Mouse (Mus musculus) forebrain, embryonic 11.5 days (tissue): ENCODE data around the gene Vcp. TPM values are rescaled to one million over a fixed set of nuclear protein-coding genes. Genes with fewer than 3 reads are reported as not detected.
"Not testable (repeated sequence)": the region's sequence is repeated elsewhere in the genome, so short reads cannot be mapped to it uniquely, and the experiment has no call there.

Source experiments
- ATAC-seq: fragments of 200-750 bp; cut with Nextera tagmentation; replicated peaks from 2 replicates; pipeline ENCODE4 v1.8.0; 2017; ENCODE audit warnings: moderate TSS enrichment; ENCODE audit not compliant: low FRiP score
- DNase-seq: peaks from one replicate; pipeline ENCODE4 v3.0.0-alpha.2; 2017; ENCODE audit warnings: low spot score
- H3K27ac ChIP-seq: fragments of 300-500 bp; sonication (generic); 2 replicates; pipeline ENCODE4 v1.5.1; 2014; ENCODE audit warnings: low read depth, low read length
- H3K27me3 ChIP-seq: fragments of 300-500 bp; sonication (generic); 2 replicates; pipeline ENCODE4 v1.6.1; 2014; ENCODE audit warnings: mild to moderate bottlenecking, low read length, mixed read lengths; ENCODE audit not compliant: control insufficient read depth, insufficient read depth
- H3K36me3 ChIP-seq: fragments of 300-500 bp; sonication (generic); 2 replicates; pipeline ENCODE4 v1.6.1; 2014; ENCODE audit warnings: mild to moderate bottlenecking, low read length, moderate library complexity, mixed read lengths; ENCODE audit not compliant: control insufficient read depth, insufficient read depth
- H3K4me1 ChIP-seq: fragments of 300-500 bp; sonication (generic); replicated peaks from 2 replicates; pipeline ENCODE4 v1.6.1; 2014; ENCODE audit warnings: low read length, mixed read lengths; ENCODE audit not compliant: control insufficient read depth, insufficient read depth
- H3K4me2 ChIP-seq: fragments of 300-500 bp; sonication (generic); 2 replicates; pipeline ENCODE4 v1.6.1; 2014; ENCODE audit warnings: low read depth, mild to moderate bottlenecking, low read length, moderate library complexity, mixed read lengths; ENCODE audit not compliant: severe bottlenecking
- H3K4me3 ChIP-seq: fragments of 300-500 bp; sonication (generic); 2 replicates; pipeline ENCODE4 v1.5.1; 2014; ENCODE audit warnings: low read depth, low read length
- H3K9ac ChIP-seq: fragments of 300-500 bp; sonication (generic); 2 replicates; pipeline ENCODE4 v1.6.1; 2014; ENCODE audit warnings: low read length
- H3K9me3 ChIP-seq: fragments of 300-500 bp; sonication (generic); 2 replicates; pipeline ENCODE4 v1.6.1; 2016; ENCODE audit warnings: low read length, mixed read lengths; ENCODE audit not compliant: control insufficient read depth
- WGBS: fragments of 180-500 bp; shearing (Covaris S2); extraction: QIAGEN DNeasy Blood & Tissue Kit; methylation state at CpG from one replicate; pipeline ENCODE4 v1.1.7; 2014; 5-methylcytosine and 5-hydroxymethylcytosine counted together
- polyA plus RNA-seq: library from polyadenylated mRNA; unstranded; fragments of >200 nt; fragmentation: Nextera tagmentation; extraction: Ambion mirVana; gene quantifications from 2 replicates; pipeline ENCODE4 v1.2.1, GENCODE M21; 2014

Gene Vcp
- polyA plus RNA-seq, result 653 and 672 TPM in 2 replicates

- peak within 1 kb of the TSS; percentile 94 for H3K4me3 ChIP-seq
- H3K27ac ChIP-seq, result peak within 1 kb of the TSS; percentile 92
- under 1% methylated on average over 45 of the region's 56 CpGs for WGBS
- peak within 1 kb of the TSS; percentile 83 for H3K4me2 ChIP-seq
- not testable (repeated sequence) for H3K9me3 ChIP-seq, H3K27me3 ChIP-seq, H3K4me1 ChIP-seq, H3K36me3 ChIP-seq
- ATAC-seq (peak; percentile 99), DNase-seq (peak; percentile 99)
- H3K9ac ChIP-seq, result peak within 1 kb of the TSS; percentile 78
These were observed at the start of gene Vcp for GRCm38 (mm10) chr4:43000141-43000986. Vcp (minus strand) TSS chr4:43000507.

GRCm38 (mm10) chr4:43047231-43047630, 46.9 kb upstream of the Vcp start:
- H3K36me3 ChIP-seq, result no peaks in the 10 kb centered on the region
- no peaks in the 10 kb centered on the region for H3K27me3 ChIP-seq
- H3K9ac ChIP-seq, result no peak overlapping the region
- DNase-seq, result peak; percentile 74
- no peak overlapping the region for H3K4me3 ChIP-seq
- no peak for ATAC-seq
- WGBS, result 2% methylated on average over 5 of the region's 5 CpGs
- no peak overlapping the region for H3K4me2 ChIP-seq
- no peaks in the 10 kb centered on the region for H3K9me3 ChIP-seq
- peaks cover 13% of the 10 kb centered on the region for H3K4me1 ChIP-seq
- H3K27ac ChIP-seq, result no peak overlapping the region

- 64% methylated on average over 5 of the region's 5 CpGs for WGBS
- Histone ChIP-seq H3K4me1 (peaks cover 13% of the 10 kb centered on the region), H3K27me3 (no peaks in the 10 kb centered on the region), H3K4me3 (no peak overlapping the region), H3K4me2 (no peak overlapping the region), H3K9me3 (no peaks in the 10 kb centered on the region), H3K36me3 (no peaks in the 10 kb centered on the region), H3K27ac (no peak overlapping the region), H3K9ac (no peak overlapping the region)
- DNase-seq (no peak), ATAC-seq (no peak)
These were observed 46.3 kb upstream of the Vcp start for GRCm38 (mm10) chr4:43046607-43047006.

- DNase-seq, result peak; percentile 99
- WGBS, result under 1% methylated on average over 33 of the region's 33 CpGs
- peaks cover 14% of the 10 kb centered on the region for H3K4me1 ChIP-seq
These were observed 45.5 kb upstream of the Vcp start, which contains the start of gene Fam214b for GRCm38 (mm10) chr4:43045659-43046302. Fam214b (minus strand) TSS chr4:43046220.

GRCm38 (mm10) chr4:43045285-43045658, 45.0 kb upstream of the Vcp start:
- Histone ChIP-seq H3K4me2 (peak overlapping the region; percentile 89), H3K4me1 (peaks cover 14% of the 10 kb centered on the region), H3K27me3 (no peaks in the 10 kb centered on the region), H3K27ac (peak overlapping the region; percentile 99), H3K9me3 (no peaks in the 10 kb centered on the region), H3K9ac (peak overlapping the region; percentile 70), H3K36me3 (no peaks in the 10 kb centered on the region), H3K4me3 (peak overlapping the region; percentile 56)
- DNase-seq, result no peak
- 3% methylated on average over 13 of the region's 13 CpGs for WGBS
- ATAC-seq, result no peak; the same call in 1 of the 2 replicates

More at GRCm38 (mm10) chr4:43045659-43046302, 45.5 kb upstream of the Vcp start, which contains the start of gene Fam214b:
- Histone ChIP-seq H3K9ac (peak within 1 kb of the TSS; percentile 70), H3K9me3 (no peaks in the 10 kb centered on the region), H3K4me3 (peak within 1 kb of the TSS; percentile 56), H3K4me2 (peak within 1 kb of the TSS; percentile 89), H3K27me3 (no peaks in the 10 kb centered on the region), H3K36me3 (no peaks in the 10 kb centered on the region), H3K27ac (peak within 1 kb of the TSS; percentile 99)
- ATAC-seq, result peak; percentile 84

GRCm38 (mm10) chr4:43044673-43045072, 44.4 kb upstream of the Vcp start:
- H3K4me1 ChIP-seq, result peaks cover 16% of the 10 kb centered on the region
- no peak for ATAC-seq
- WGBS, result 13% methylated on average over 4 of the region's 4 CpGs

GRCm38 (mm10) chr4:43043644-43044357, 43.5 kb upstream of the Vcp start:
- no peaks in the 10 kb centered on the region for H3K9me3 ChIP-seq
- H3K9ac ChIP-seq, result peak overlapping the region; percentile 70
- H3K4me3 ChIP-seq, result peak overlapping the region; percentile 56
- H3K27ac ChIP-seq, result peak overlapping the region; percentile 99
- no peaks in the 10 kb centered on the region for H3K27me3 ChIP-seq
- WGBS, result 9% methylated on average over 7 of the region's 7 CpGs
- H3K36me3 ChIP-seq, result no peaks in the 10 kb centered on the region
- DNase-seq, result peak; percentile 91
- peak; percentile 87 for ATAC-seq
- H3K4me1 ChIP-seq, result peaks cover 22% of the 10 kb centered on the region
- H3K4me2 ChIP-seq, result peak overlapping the region; percentile 89

More at GRCm38 (mm10) chr4:43044673-43045072, 44.4 kb upstream of the Vcp start:
- Histone ChIP-seq H3K36me3 (no peaks in the 10 kb centered on the region), H3K9me3 (no peaks in the 10 kb centered on the region), H3K27ac (peak overlapping the region; percentile 99), H3K27me3 (no peaks in the 10 kb centered on the region), H3K9ac (peak overlapping the region; percentile 70), H3K4me3 (peak overlapping the region; percentile 56), H3K4me2 (peak overlapping the region; percentile 89)
- no peak for DNase-seq

GRCm38 (mm10) chr4:43040881-43041547, 40.7 kb upstream of the Vcp start:
- Histone ChIP-seq H3K9me3 (no peaks in the 10 kb centered on the region), H3K4me3 (no peak overlapping the region), H3K4me1 (peaks cover 22% of the 10 kb centered on the region), H3K9ac (no peak overlapping the region; the same call in 1 of the 2 replicates), H3K27ac (peak overlapping the region; percentile 51; the same call in 1 of the 2 replicates), H3K36me3 (peaks cover 3% of the 10 kb centered on the region; the same call in 1 of the 2 replicates), H3K27me3 (no peaks in the 10 kb centered on the region), H3K4me2 (no peak overlapping the region)
- ATAC-seq (no peak), DNase-seq (no peak)
- WGBS, result 71% methylated on average over 9 of the region's 9 CpGs
